Mouse (Mus musculus): ENCODE data around the gene Gm36176. TPM values are rescaled to one million over a fixed set of nuclear protein-coding genes. Genes with fewer than 3 reads are reported as not detected.
"Not testable (repeated sequence)": the region's sequence is repeated elsewhere in the genome, so short reads cannot be mapped to it uniquely, and the experiment has no call there.

The Gm36176 gene
- polyA plus RNA-seq (2012; rRNA removed) (not detected in 2 replicates), polyA plus RNA-seq (2014; fragmentation: Nextera tagmentation; extraction: Ambion mirVana) (not detected in 2 replicates)

DNA sequence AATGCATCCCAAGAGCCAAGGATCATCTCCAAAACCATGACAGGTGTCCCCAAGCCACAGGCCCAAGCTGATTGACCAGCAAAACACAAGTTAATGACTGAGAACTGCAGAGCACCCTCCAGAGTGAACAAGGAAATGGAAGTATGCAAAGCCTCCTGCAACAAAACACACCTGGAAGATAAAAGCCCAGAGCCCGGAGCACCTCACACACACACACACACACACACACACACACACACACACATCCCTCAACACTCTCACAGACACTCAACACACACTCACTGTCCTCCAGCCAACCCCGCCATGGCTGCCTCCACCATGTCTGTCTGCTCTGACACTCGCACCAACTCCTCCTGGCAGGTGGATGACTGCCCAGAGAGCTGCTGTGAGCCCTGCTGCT is at the start of gene Gm36176:
Gene Gm36176, plus strand, starts transcription at position 301 of the 400 bp plus-strand sequence.
- no peaks in the 10 kb centered on the region for H3K4me1 ChIP-seq (replicated peaks; ENCODE audit: control insufficient read depth in 2 of 2, insufficient read depth in 2 of 2, low read length in 1 of 2)
- no peak within 1 kb of the TSS for H3K4me2 ChIP-seq (ENCODE audit: low read depth)
- no peak within 1 kb of the TSS for H3K4me3 ChIP-seq (ENCODE audit: insufficient read depth in 1 of 2, low read depth in 2 of 2, low read length in 2 of 2)
- H3K27me3 ChIP-seq (ENCODE audit: control insufficient read depth, insufficient read depth, low read length): no peaks in the 10 kb centered on the region
- DNase-seq (ENCODE audit: low read depth in 3 of 3, low spot score in 3 of 3) (no peak), ATAC-seq (ENCODE audit: insufficient read depth) (no peak)
- WGBS (ENCODE audit: insufficient replicate concordance): 48% methylated on average over 3 of the region's 3 CpGs
- H3K27ac ChIP-seq: no peak within 1 kb of the TSS
- TF ChIP-seq EP300 (IDR thresholded peaks at IDR 0.05; ENCODE audit: low read depth): no peak
- no peak for TF ChIP-seq CTCF (IDR thresholded peaks at IDR 0.05; ENCODE audit: low read depth)
- H3K9ac ChIP-seq (replicated peaks): no peak within 1 kb of the TSS
- no peaks in the 10 kb centered on the region for H3K36me3 ChIP-seq (replicated peaks; ENCODE audit: control insufficient read depth, insufficient read depth, low read depth)
- H3K9me3 ChIP-seq (ENCODE audit: control insufficient read depth, low read length): no peaks in the 10 kb centered on the region

GRCm38 (mm10) chr10:77797677-77798076 is 48.9 kb upstream of the Gm36176 start:
- no peak overlapping the region for H3K4me2 ChIP-seq (ENCODE audit: low read depth)
- no peak overlapping the region for H3K27ac ChIP-seq
- DNase-seq (ENCODE audit: low read depth in 3 of 3, low spot score in 3 of 3) (no peak), ATAC-seq (ENCODE audit: insufficient read depth) (no peak)
- no peaks in the 10 kb centered on the region for H3K36me3 ChIP-seq (replicated peaks; ENCODE audit: control insufficient read depth, insufficient read depth, low read depth)
- no peaks in the 10 kb centered on the region for H3K9me3 ChIP-seq (ENCODE audit: control insufficient read depth, low read length)
- TF ChIP-seq EP300 (IDR thresholded peaks at IDR 0.05; ENCODE audit: low read depth): no peak
- TF ChIP-seq CTCF (IDR thresholded peaks at IDR 0.05; ENCODE audit: low read depth): no peak
- H3K9ac ChIP-seq (replicated peaks): no peak overlapping the region
- H3K27me3 ChIP-seq (ENCODE audit: control insufficient read depth, insufficient read depth, low read length): no peaks in the 10 kb centered on the region
- H3K4me1 ChIP-seq (replicated peaks; ENCODE audit: control insufficient read depth in 2 of 2, insufficient read depth in 2 of 2, low read length in 1 of 2): no peaks in the 10 kb centered on the region
- no peak overlapping the region for H3K4me3 ChIP-seq (ENCODE audit: insufficient read depth in 1 of 2, low read depth in 2 of 2, low read length in 2 of 2)
- WGBS (ENCODE audit: insufficient replicate concordance): 20% methylated on average over 3 of the region's 3 CpGs

GRCm38 (mm10) chr10:77798164-77798920 is 48.3 kb upstream of the Gm36176 start:
- H3K9ac ChIP-seq (replicated peaks); H3K27me3 ChIP-seq (ENCODE audit: control insufficient read depth, insufficient read depth, low read length); H3K9me3 ChIP-seq (ENCODE audit: control insufficient read depth, low read length); DNase-seq (ENCODE audit: low read depth in 3 of 3, low spot score in 3 of 3); ATAC-seq (ENCODE audit: insufficient read depth); H3K36me3 ChIP-seq (replicated peaks; ENCODE audit: control insufficient read depth, insufficient read depth, low read depth); H3K4me3 ChIP-seq (ENCODE audit: insufficient read depth in 1 of 2, low read depth in 2 of 2, low read length in 2 of 2); H3K4me1 ChIP-seq (replicated peaks; ENCODE audit: control insufficient read depth in 2 of 2, insufficient read depth in 2 of 2, low read length in 1 of 2); H3K4me2 ChIP-seq (ENCODE audit: low read depth); H3K27ac ChIP-seq: not testable (repeated sequence)
- 48% methylated on average over 3 of the region's 3 CpGs for WGBS (ENCODE audit: insufficient replicate concordance)

DNA sequence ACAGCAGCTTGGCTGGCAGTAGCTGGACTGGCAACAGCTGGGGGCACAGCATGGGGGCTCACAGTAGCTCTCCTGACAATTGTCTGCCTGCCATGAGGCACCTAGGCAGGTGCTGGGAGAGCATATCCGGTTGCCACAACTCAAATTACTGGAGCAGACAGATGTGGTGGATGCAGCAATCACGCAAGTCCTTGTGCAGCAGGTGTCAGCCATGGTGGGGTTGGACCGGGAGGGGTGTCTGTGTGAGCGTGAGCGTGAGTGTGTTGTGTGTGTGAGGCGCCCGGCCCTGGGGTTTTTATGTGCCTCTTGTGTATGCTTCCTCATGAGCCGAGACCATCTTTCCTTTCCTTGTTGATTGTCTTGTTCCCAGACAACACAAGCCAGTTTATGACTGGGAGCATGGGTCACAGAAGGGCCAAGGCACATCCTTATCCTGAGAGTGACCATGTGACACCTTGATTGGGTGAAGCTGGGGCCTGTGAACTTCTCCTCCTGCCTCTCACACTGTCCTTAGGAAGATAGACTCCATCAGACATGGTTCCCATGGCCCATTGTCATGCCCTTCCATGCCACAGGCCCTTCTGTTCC is 47.6 kb upstream of the Gm36176 start, which contains the start of gene Gm19668:
Gene Gm19668, minus strand, starts transcription at position 213 of the 588 bp plus-strand sequence.
- DNase-seq (ENCODE audit: low read depth in 3 of 3, low spot score in 3 of 3): no peak
- Histone ChIP-seq H3K9ac (replicated peaks) (no peak within 1 kb of the TSS), H3K36me3 (replicated peaks; ENCODE audit: control insufficient read depth, insufficient read depth, low read depth) (no peaks in the 10 kb centered on the region), H3K4me1 (replicated peaks; ENCODE audit: control insufficient read depth in 2 of 2, insufficient read depth in 2 of 2, low read length in 1 of 2) (no peaks in the 10 kb centered on the region), H3K27ac (no peak within 1 kb of the TSS), H3K4me2 (ENCODE audit: low read depth) (no peak within 1 kb of the TSS), H3K27me3 (ENCODE audit: control insufficient read depth, insufficient read depth, low read length) (no peaks in the 10 kb centered on the region), H3K4me3 (ENCODE audit: insufficient read depth in 1 of 2, low read depth in 2 of 2, low read length in 2 of 2) (no peak within 1 kb of the TSS), H3K9me3 (ENCODE audit: control insufficient read depth, low read length) (no peaks in the 10 kb centered on the region)
- TF ChIP-seq EP300 (IDR thresholded peaks at IDR 0.05; ENCODE audit: low read depth) (no peak), CTCF (IDR thresholded peaks at IDR 0.05; ENCODE audit: low read depth) (no peak)
- no peak for ATAC-seq (ENCODE audit: insufficient read depth)
- 46% methylated on average over 8 of the region's 8 CpGs for WGBS (ENCODE audit: insufficient replicate concordance)

GRCm38 (mm10) chr10:77804095-77804494 is 42.5 kb upstream of the Gm36176 start:
- Histone ChIP-seq H3K9me3 (ENCODE audit: control insufficient read depth, low read length) (no peaks in the 10 kb centered on the region), H3K27ac (no peak overlapping the region), H3K36me3 (replicated peaks; ENCODE audit: control insufficient read depth, insufficient read depth, low read depth) (no peaks in the 10 kb centered on the region), H3K4me3 (ENCODE audit: insufficient read depth in 1 of 2, low read depth in 2 of 2, low read length in 2 of 2) (no peak overlapping the region), H3K27me3 (ENCODE audit: control insufficient read depth, insufficient read depth, low read length) (no peaks in the 10 kb centered on the region), H3K4me1 (replicated peaks; ENCODE audit: control insufficient read depth in 2 of 2, insufficient read depth in 2 of 2, low read length in 1 of 2) (no peaks in the 10 kb centered on the region), H3K9ac (replicated peaks) (no peak overlapping the region), H3K4me2 (ENCODE audit: low read depth) (no peak overlapping the region)
- 40% methylated on average over 3 of the region's 3 CpGs for WGBS (ENCODE audit: insufficient replicate concordance)
- TF ChIP-seq EP300 (IDR thresholded peaks at IDR 0.05; ENCODE audit: low read depth): no peak
- TF ChIP-seq CTCF (IDR thresholded peaks at IDR 0.05; ENCODE audit: low read depth): no peak
- no peak for ATAC-seq (ENCODE audit: insufficient read depth)
- DNase-seq (ENCODE audit: low read depth in 3 of 3, low spot score in 3 of 3): no peak

Data from liver, embryonic 14.5 days (tissue).